Mouse (Mus musculus) ES-CJ7 (cell line): ENCODE data around the gene Ces1b.
A peak's percentile ranks its signal among the peaks of the same experiment; 100 is the strongest.

ENCODE experiments used
- DNase-seq: peaks from one replicate; pipeline ENCODE4 v3.0.0; 2011; ENCODE audit warnings: low read depth, low spot score

Gene Ces1b

GRCm38 (mm10) chr8:93079887-93080286 is at the start of gene Ces1b:
Gene Ces1b, minus strand, starts transcription at chr8:93080017.
- no peak for DNase-seq

- DNase-seq, result no peak
These were observed 46.7 kb upstream of the Ces1b start for GRCm38 (mm10) chr8:93126476-93126875.

- DNase-seq, result no peak
These were observed 42.2 kb upstream of the Ces1b start for GRCm38 (mm10) chr8:93122005-93122404.

GRCm38 (mm10) chr8:93095376-93095775 is 15.6 kb upstream of the Ces1b start:
- peak; percentile 23 for DNase-seq

GRCm38 (mm10) chr8:93091324-93091723 is 11.5 kb upstream of the Ces1b start:
- DNase-seq, result peak; percentile 88

GRCm38 (mm10) chr8:93088686-93089122 is 8.9 kb upstream of the Ces1b start:
- DNase-seq, result peak; percentile 23

GRCm38 (mm10) chr8:93088193-93088592 is 8.4 kb upstream of the Ces1b start:
- no peak for DNase-seq

GRCm38 (mm10) chr8:93075251-93075650 is 4.6 kb downstream of the Ces1b start:
- no peak for DNase-seq

- DNase-seq, result peak; percentile 56
These were observed 16.2 kb downstream of the Ces1b start for GRCm38 (mm10) chr8:93063416-93064117.

- DNase-seq, result peak; percentile 61
These were observed 20.6 kb downstream of the Ces1b start for GRCm38 (mm10) chr8:93059185-93059584.

- peak; percentile 42 for DNase-seq
These were observed 24.6 kb downstream of the Ces1b start for GRCm38 (mm10) chr8:93055238-93055637.

GRCm38 (mm10) chr8:93048510-93049416 is 31.1 kb downstream of the Ces1b start:
- no peak for DNase-seq

- DNase-seq, result no peak
These were observed 31.7 kb downstream of the Ces1b start, which contains the start of gene Ces1a for GRCm38 (mm10) chr8:93048092-93048491. Gene Ces1a, minus strand, starts transcription at chr8:93048192.

- no peak for DNase-seq
These were observed 36.7 kb downstream of the Ces1b start for GRCm38 (mm10) chr8:93043083-93043482.

- DNase-seq, result peak; percentile 26
These were observed 38.8 kb downstream of the Ces1b start for GRCm38 (mm10) chr8:93040776-93041567.

- DNase-seq, result no peak
These were observed 39.6 kb downstream of the Ces1b start for GRCm38 (mm10) chr8:93040256-93040655.

- peak; percentile 9 for DNase-seq
These were observed 41.0 kb downstream of the Ces1b start for GRCm38 (mm10) chr8:93038831-93039230.

GRCm38 (mm10) chr8:93030664-93031063 is 49.2 kb downstream of the Ces1b start:
- DNase-seq, result no peak

- DNase-seq, result peak; percentile 38
These were observed 58.1 kb downstream of the Ces1b start for GRCm38 (mm10) chr8:93021738-93022137.

GRCm38 (mm10) chr8:93014300-93014699 is 65.5 kb downstream of the Ces1b start:
- DNase-seq, result no peak

GRCm38 (mm10) chr8:93012226-93012625 is 67.6 kb downstream of the Ces1b start:
- no peak for DNase-seq

- peak; percentile 66 for DNase-seq
These were observed 68.4 kb downstream of the Ces1b start for GRCm38 (mm10) chr8:93011439-93011838.
